ENCODE assay signal across 8 mouse cellular contexts in genomic region chr6:12749531-12750210, GRCm38 (mm10). TPM values are rescaled to one million over a fixed set of nuclear protein-coding genes. Genes with fewer than 3 reads are reported as not detected.
DNase-seq lines count a peak whose midpoint lies in the region; ATAC-seq lines count a peak whose summit lies in the region.

No protein-coding gene starts in this region.

- H3K4me2 ChIP-seq in hindbrain, embryonic 14.5 days (replicated peaks): peak overlapping the region; percentile 70
- peak overlapping the region; percentile 60 for H3K4me2 ChIP-seq in midbrain, embryonic 15.5 days

- no peaks in the 10 kb centered on the region for H3K36me3 ChIP-seq in embryonic facial prominence, embryonic 10.5 days (replicated peaks)
- H3K36me3 ChIP-seq in hindbrain, embryonic 14.5 days (replicated peaks; ENCODE audit: control insufficient read depth, insufficient read depth): no peaks in the 10 kb centered on the region
- H3K36me3 ChIP-seq in midbrain, embryonic 15.5 days (replicated peaks): no peaks in the 10 kb centered on the region

- peak; percentile 11 for DNase-seq in kidney, adult 9 months
- no peak for DNase-seq in kidney, adult 8-10 months
- no peak for DNase-seq in embryonic facial prominence, embryonic 10.5 days (ENCODE audit: low spot score)
- DNase-seq in hindbrain, embryonic 14.5 days (ENCODE audit: low spot score): no peak
- DNase-seq in right cerebral cortex, postnatal 25 days: no peak
- no peak for DNase-seq in frontal cortex, postnatal 25 days (ENCODE audit: low spot score in 2 of 2)
- DNase-seq in thymus, adult 18-20 months: no peak

- peak overlapping the region; percentile 92 for H3K9ac ChIP-seq in hindbrain, embryonic 14.5 days
- peak overlapping the region; percentile 93 for H3K9ac ChIP-seq in midbrain, embryonic 15.5 days

- ATAC-seq in hindbrain, embryonic 14.5 days (ENCODE audit: low FRiP score): no peak
- ATAC-seq in midbrain, embryonic 15.5 days (replicated peaks): no peak

- H3K27ac ChIP-seq in embryonic facial prominence, embryonic 10.5 days (replicated peaks): peak overlapping the region; percentile 89; the same call in 1 of the 2 replicates
- peak overlapping the region; percentile 99 for H3K27ac ChIP-seq in hindbrain, embryonic 14.5 days
- H3K27ac ChIP-seq in midbrain, embryonic 15.5 days: peak overlapping the region; percentile 97

- 14% methylated on average over 12 of the region's 12 CpGs for WGBS in embryonic facial prominence, embryonic 10.5 days
- 5% methylated on average over 12 of the region's 12 CpGs for WGBS in hindbrain, embryonic 14.5 days
- whole genome bisulfite sequencing in midbrain, embryonic 15.5 days: 4% methylated on average over 12 of the region's 12 CpGs

- H3K4me3 ChIP-seq in embryonic facial prominence, embryonic 10.5 days: peak overlapping the region; percentile 78
- peak overlapping the region; percentile 60 for H3K4me3 ChIP-seq in hindbrain, embryonic 14.5 days (replicated peaks; ENCODE audit: low read length)
- H3K4me3 ChIP-seq in midbrain, embryonic 15.5 days: peak overlapping the region; percentile 77

- H3K4me1 ChIP-seq in embryonic facial prominence, embryonic 10.5 days: peaks cover 23% of the 10 kb centered on the region
- peaks cover 18% of the 10 kb centered on the region for H3K4me1 ChIP-seq in hindbrain, embryonic 14.5 days (replicated peaks; ENCODE audit: control insufficient read depth, insufficient read depth, low read length)
- H3K4me1 ChIP-seq in midbrain, embryonic 15.5 days: peaks cover 18% of the 10 kb centered on the region

- peaks cover 4% of the 10 kb centered on the region; the same call in 1 of the 2 replicates for H3K27me3 ChIP-seq in embryonic facial prominence, embryonic 10.5 days (replicated peaks; ENCODE audit: low read depth, poor library complexity, severe bottlenecking)
- H3K27me3 ChIP-seq in hindbrain, embryonic 14.5 days (ENCODE audit: control insufficient read depth, insufficient read depth, low read length): no peaks in the 10 kb centered on the region
- no peaks in the 10 kb centered on the region for H3K27me3 ChIP-seq in midbrain, embryonic 15.5 days (replicated peaks)

- H3K9me3 ChIP-seq in embryonic facial prominence, embryonic 10.5 days: no peaks in the 10 kb centered on the region
- no peaks in the 10 kb centered on the region; the same call in 1 of the 2 replicates for H3K9me3 ChIP-seq in hindbrain, embryonic 14.5 days (ENCODE audit: control insufficient read depth, low read length)
- no peaks in the 10 kb centered on the region for H3K9me3 ChIP-seq in midbrain, embryonic 15.5 days

RNA-seq across cellular contexts. Expression of gene Thsd7a, which starts 0.5 kb away (rescaled TPM):
- polyA plus RNA-seq in embryonic facial prominence, embryonic 10.5 days (2016; fragmentation: Nextera tagmentation; extraction: Ambion mirVana): 6.1 and 6.9 TPM in 2 replicates
- 27.6 and 33.4 TPM in 2 replicates for polyA plus RNA-seq in hindbrain, embryonic 14.5 days (2014; fragmentation: Nextera tagmentation; extraction: Ambion mirVana)
- 42.6 and 44.6 TPM in 2 replicates for polyA plus RNA-seq in midbrain, embryonic 15.5 days (2015; fragmentation: Nextera tagmentation; extraction: Ambion mirVana)
